Mouse (Mus musculus): ENCODE results near the gene Brpf3. TPM values are rescaled to one million over a fixed set of nuclear protein-coding genes. Genes with fewer than 3 reads are reported as not detected.
A peak's percentile ranks its signal among the peaks of the same experiment; 100 is the strongest.

Gene Brpf3
- polyA plus RNA-seq, 1 experiment, result 109 TPM

- TF ChIP-seq CTCF (IDR thresholded peaks at IDR 0.05; ENCODE audit: extremely low read depth, insufficient read length, insufficient replicate concordance, low read depth, low read length), result no peak
- no peak for TF ChIP-seq POLR2A (IDR thresholded peaks at IDR 0.05; ENCODE audit: low read depth, low read length)
- Histone ChIP-seq H3K4me1 (ENCODE audit: control insufficient read depth, insufficient read depth, insufficient read length, low read length) (no peaks in the 10 kb centered on the region; the same call in none of the 2 replicates), H3K4me3 (ENCODE audit: low read depth, low read length) (no peak overlapping the region), H3K36me3 (ENCODE audit: control insufficient read depth, insufficient read depth, low read length) (no peaks in the 10 kb centered on the region), H3K27me3 (ENCODE audit: control insufficient read depth, insufficient read depth, low read length) (no peaks in the 10 kb centered on the region), H3K27ac (ENCODE audit: insufficient read depth, low read depth, low read length) (no peak overlapping the region)
- 13% methylated on average over 14 of the region's 14 CpGs for WGBS
Observed at GRCm38 (mm10) chr17:28799291-28800160, 1.4 kb upstream of the Brpf3 start.

GRCm38 (mm10) chr17:28800281-28800670 is 614 bp upstream of the Brpf3 start:
- no peaks in the 10 kb centered on the region for H3K27me3 ChIP-seq (ENCODE audit: control insufficient read depth, insufficient read depth, low read length)
- H3K36me3 ChIP-seq (ENCODE audit: control insufficient read depth, insufficient read depth, low read length), result no peaks in the 10 kb centered on the region
- peaks cover 3% of the 10 kb centered on the region for H3K4me1 ChIP-seq (ENCODE audit: control insufficient read depth, insufficient read depth, insufficient read length, low read length)
- 1% methylated on average over 15 of the region's 15 CpGs for WGBS
- no peak for TF ChIP-seq POLR2A (IDR thresholded peaks at IDR 0.05; ENCODE audit: low read depth, low read length)
- peak overlapping the region; percentile 86; the same call in 1 of the 2 replicates for H3K27ac ChIP-seq (ENCODE audit: insufficient read depth, low read depth, low read length)
- H3K4me3 ChIP-seq (ENCODE audit: low read depth, low read length), result peak overlapping the region; percentile 80

- peak overlapping the region; percentile 80 for H3K4me3 ChIP-seq (ENCODE audit: low read depth, low read length)
- TF ChIP-seq CTCF (IDR thresholded peaks at IDR 0.05; ENCODE audit: extremely low read depth, insufficient read length, insufficient replicate concordance, low read depth, low read length) (no peak), POLR2A (IDR thresholded peaks at IDR 0.05; ENCODE audit: low read depth, low read length) (peak; percentile 90)
- no peaks in the 10 kb centered on the region for H3K27me3 ChIP-seq (ENCODE audit: control insufficient read depth, insufficient read depth, low read length)
- peaks cover 12% of the 10 kb centered on the region for H3K4me1 ChIP-seq (ENCODE audit: control insufficient read depth, insufficient read depth, insufficient read length, low read length)
- 1% methylated on average over 39 of the region's 42 CpGs for WGBS
- H3K36me3 ChIP-seq (ENCODE audit: control insufficient read depth, insufficient read depth, low read length), result peaks cover 7% of the 10 kb centered on the region
- no peak overlapping the region for H3K27ac ChIP-seq (ENCODE audit: insufficient read depth, low read depth, low read length)
Observed at GRCm38 (mm10) chr17:28801474-28802005, 650 bp downstream of the Brpf3 start.

- H3K4me1 ChIP-seq (ENCODE audit: control insufficient read depth, insufficient read depth, insufficient read length, low read length), result peaks cover 15% of the 10 kb centered on the region
- 1% methylated on average over 18 of the region's 18 CpGs for WGBS
- H3K4me3 ChIP-seq (ENCODE audit: low read depth, low read length), result peak overlapping the region; percentile 66
- H3K27me3 ChIP-seq (ENCODE audit: control insufficient read depth, insufficient read depth, low read length), result no peaks in the 10 kb centered on the region
- H3K27ac ChIP-seq (ENCODE audit: insufficient read depth, low read depth, low read length), result peak overlapping the region; percentile 3; the same call in 1 of the 2 replicates
- peaks cover 9% of the 10 kb centered on the region for H3K36me3 ChIP-seq (ENCODE audit: control insufficient read depth, insufficient read depth, low read length)
- TF ChIP-seq CTCF (IDR thresholded peaks at IDR 0.05; ENCODE audit: extremely low read depth, insufficient read length, insufficient replicate concordance, low read depth, low read length), result no peak
Observed at GRCm38 (mm10) chr17:28802006-28802481, 1.2 kb downstream of the Brpf3 start.

GRCm38 (mm10) chr17:28803316-28803715 is 2.4 kb downstream of the Brpf3 start:
- no peak for TF ChIP-seq CTCF (IDR thresholded peaks at IDR 0.05; ENCODE audit: extremely low read depth, insufficient read length, insufficient replicate concordance, low read depth, low read length)
- no peak for TF ChIP-seq POLR2A (IDR thresholded peaks at IDR 0.05; ENCODE audit: low read depth, low read length)
- no peak overlapping the region for H3K4me3 ChIP-seq (ENCODE audit: low read depth, low read length)
- H3K27me3 ChIP-seq (ENCODE audit: control insufficient read depth, insufficient read depth, low read length), result no peaks in the 10 kb centered on the region
- peaks cover 14% of the 10 kb centered on the region for H3K36me3 ChIP-seq (ENCODE audit: control insufficient read depth, insufficient read depth, low read length)
- H3K4me1 ChIP-seq (ENCODE audit: control insufficient read depth, insufficient read depth, insufficient read length, low read length), result peaks cover 25% of the 10 kb centered on the region
- WGBS, result 34% methylated on average over 1 of the region's 1 CpGs
- 0 out of 2 replicates have a peak overlapping the region, but pooled peaks have one; percentile 7 for H3K27ac ChIP-seq (ENCODE audit: insufficient read depth, low read depth, low read length)

GRCm38 (mm10) chr17:28804973-28805372 is 4.1 kb downstream of the Brpf3 start:
- no peak for TF ChIP-seq CTCF (IDR thresholded peaks at IDR 0.05; ENCODE audit: extremely low read depth, insufficient read length, insufficient replicate concordance, low read depth, low read length)
- no peak for TF ChIP-seq POLR2A (IDR thresholded peaks at IDR 0.05; ENCODE audit: low read depth, low read length)

GRCm38 (mm10) chr17:28806770-28807169 is 5.9 kb downstream of the Brpf3 start:
- 40% methylated on average over 19 of the region's 19 CpGs for WGBS
- Histone ChIP-seq H3K4me3 (ENCODE audit: low read depth, low read length) (peak overlapping the region; percentile 26), H3K27ac (ENCODE audit: insufficient read depth, low read depth, low read length) (peak overlapping the region; percentile 70), H3K36me3 (ENCODE audit: control insufficient read depth, insufficient read depth, low read length) (peaks cover 21% of the 10 kb centered on the region), H3K27me3 (ENCODE audit: control insufficient read depth, insufficient read depth, low read length) (no peaks in the 10 kb centered on the region), H3K4me1 (ENCODE audit: control insufficient read depth, insufficient read depth, insufficient read length, low read length) (peaks cover 43% of the 10 kb centered on the region)
- TF ChIP-seq POLR2A (IDR thresholded peaks at IDR 0.05; ENCODE audit: low read depth, low read length), result no peak
- TF ChIP-seq CTCF (IDR thresholded peaks at IDR 0.05; ENCODE audit: extremely low read depth, insufficient read length, insufficient replicate concordance, low read depth, low read length), result no peak

More at GRCm38 (mm10) chr17:28804973-28805372, 4.1 kb downstream of the Brpf3 start:
- H3K27ac ChIP-seq (ENCODE audit: insufficient read depth, low read depth, low read length), result no peak overlapping the region
- H3K36me3 ChIP-seq (ENCODE audit: control insufficient read depth, insufficient read depth, low read length), result peaks cover 14% of the 10 kb centered on the region
- peaks cover 39% of the 10 kb centered on the region for H3K4me1 ChIP-seq (ENCODE audit: control insufficient read depth, insufficient read depth, insufficient read length, low read length)
- H3K27me3 ChIP-seq (ENCODE audit: control insufficient read depth, insufficient read depth, low read length), result no peaks in the 10 kb centered on the region
- 55% methylated on average over 6 of the region's 6 CpGs for WGBS
- H3K4me3 ChIP-seq (ENCODE audit: low read depth, low read length), result no peak overlapping the region

Data from small intestine, adult 2 months (tissue).